Mouse (Mus musculus) kidney, postnatal 0 days (tissue): ENCODE results near the gene Tmem171. TPM values are rescaled to one million over a fixed set of nuclear protein-coding genes. Genes with fewer than 3 reads are reported as not detected.

ENCODE experiments used
- ATAC-seq: fragments of 200-750 bp; cut with Nextera tagmentation; replicated peaks from 2 replicates; pipeline ENCODE4 v1.8.0; 2017; ENCODE audit warnings: low read depth, moderate number of reproducible peaks, moderate TSS enrichment, moderate library complexity; ENCODE audit not compliant: low FRiP score
- DNase-seq: peaks from one replicate; pipeline ENCODE4 v3.0.0-alpha.2; 2016; ENCODE audit warnings: low spot score
- H3K27ac ChIP-seq: fragments of 300-500 bp; sonication (generic); 2 replicates; pipeline ENCODE4 v1.5.1; 2014; ENCODE audit warnings: mild to moderate bottlenecking
- H3K27me3 ChIP-seq: fragments of 300-500 bp; sonication (generic); 2 replicates; pipeline ENCODE4 v1.6.1; 2014; ENCODE audit warnings: low read length, mixed read lengths; ENCODE audit not compliant: insufficient read depth
- H3K36me3 ChIP-seq: fragments of 300-500 bp; sonication (generic); 2 replicates; pipeline ENCODE4 v1.6.1; 2014; ENCODE audit warnings: low read length, mixed read lengths; ENCODE audit not compliant: insufficient read depth
- H3K4me1 ChIP-seq: fragments of 300-500 bp; sonication (generic); replicated peaks from 2 replicates; pipeline ENCODE4 v1.6.1; 2014; ENCODE audit warnings: antibody characterized with exemption, low read length, mixed read lengths; ENCODE audit not compliant: insufficient read depth
- H3K4me2 ChIP-seq: fragments of 300-500 bp; sonication (generic); 2 replicates; pipeline ENCODE4 v1.6.1; 2014; ENCODE audit warnings: mild to moderate bottlenecking, low read length, moderate library complexity, mixed read lengths
- H3K4me3 ChIP-seq: fragments of 300-500 bp; sonication (generic); replicated peaks from 2 replicates; pipeline ENCODE4 v1.5.1; 2014; ENCODE audit warnings: low read depth, low read length
- H3K9ac ChIP-seq: fragments of 300-500 bp; sonication (generic); 2 replicates; pipeline ENCODE4 v1.6.1; 2014; ENCODE audit warnings: low read depth, low read length
- H3K9me3 ChIP-seq: fragments of 300-500 bp; sonication (generic); replicated peaks from 2 replicates; pipeline ENCODE4 v1.6.1; 2016; ENCODE audit warnings: low read length, inconsistent platforms, mixed read lengths
- CTCF ChIP-seq: IDR thresholded peaks from 2 replicates; pipeline ENCODE4 v1.5.1; 2016; ENCODE audit warnings: antibody characterized with exemption, low read depth, mild to moderate bottlenecking, moderate library complexity
- WGBS: fragments of 180-500 bp; shearing (Covaris S2); extraction: QIAGEN DNeasy Blood & Tissue Kit; methylation state at CpG from one replicate; pipeline ENCODE4 v1.1.7; 2014; 5-methylcytosine and 5-hydroxymethylcytosine counted together
- polyA plus RNA-seq: library from polyadenylated mRNA; unstranded; fragments of >200 nt; fragmentation: Nextera tagmentation; extraction: Ambion mirVana; gene quantifications from 2 replicates; pipeline ENCODE4 v1.2.1, GENCODE M21; 2015

Tmem171 gene
- polyA plus RNA-seq, 1 experiment from 2014 or later = 24.6 TPM

- no peak overlapping the region for H3K4me3 ChIP-seq
- WGBS = 21% methylated on average over 5 of the region's 5 CpGs
- H3K36me3 ChIP-seq = no peaks in the 10 kb centered on the region
- TF ChIP-seq CTCF = no peak
- no peak overlapping the region for H3K4me2 ChIP-seq
- ATAC-seq (peak; percentile 48), DNase-seq (peak; percentile 55)
- H3K4me1 ChIP-seq = no peaks in the 10 kb centered on the region
- no peaks in the 10 kb centered on the region for H3K9me3 ChIP-seq
- H3K9ac ChIP-seq = no peak overlapping the region
- H3K27me3 ChIP-seq = no peaks in the 10 kb centered on the region
- peak overlapping the region; percentile 75; the same call in 1 of the 2 replicates for H3K27ac ChIP-seq
Measured at GRCm38 (mm10) chr13:98638507-98639166, 56.0 kb downstream of the Tmem171 start.

- Histone ChIP-seq H3K9ac (no peak within 1 kb of the TSS; the same call in 1 of the 2 replicates), H3K27me3 (no peaks in the 10 kb centered on the region), H3K4me1 (no peaks in the 10 kb centered on the region), H3K4me2 (peak within 1 kb of the TSS; percentile 28), H3K4me3 (peak within 1 kb of the TSS; percentile 21), H3K36me3 (no peaks in the 10 kb centered on the region), H3K9me3 (no peaks in the 10 kb centered on the region), H3K27ac (peak within 1 kb of the TSS; percentile 75)
- TF ChIP-seq CTCF = no peak
- WGBS = 78% methylated on average over 12 of the region's 12 CpGs
- peak; percentile 67; the same call in 1 of the 2 replicates for ATAC-seq
- DNase-seq = peak; percentile 10
Measured at GRCm38 (mm10) chr13:98637145-98637544, 57.5 kb downstream of the Tmem171 start, which contains the start of gene Tmem174. Gene Tmem174 (minus strand): TSS chr13:98637410.

- Histone ChIP-seq H3K9me3 (no peaks in the 10 kb centered on the region), H3K36me3 (no peaks in the 10 kb centered on the region), H3K27ac (peak overlapping the region; percentile 75), H3K9ac (no peak overlapping the region; the same call in 1 of the 2 replicates), H3K27me3 (no peaks in the 10 kb centered on the region), H3K4me3 (peak overlapping the region; percentile 21), H3K4me2 (peak overlapping the region; percentile 28; the same call in 1 of the 2 replicates), H3K4me1 (no peaks in the 10 kb centered on the region)
- 0 out of 2 replicates have a peak, but pooled peaks have one; percentile 9 for TF ChIP-seq CTCF
- ATAC-seq = no peak
- DNase-seq = no peak
- 61% methylated on average over 18 of the region's 18 CpGs for WGBS
Measured at GRCm38 (mm10) chr13:98636571-98636970, 58.1 kb downstream of the Tmem171 start.

Other genes starting within 250 kb of the Tmem171 start
- 1.8 and 2.1 TPM in 2 replicates for gene Gm10320, start 202.8 kb downstream of the Tmem171 start, polyA plus RNA-seq
- 102 and 105 TPM in 2 replicates for gene Tmem174, start 57.4 kb downstream of the Tmem171 start, polyA plus RNA-seq
- gene Fcho2, start 120.6 kb upstream of the Tmem171 start, polyA plus RNA-seq = 33.0 and 33.5 TPM in 2 replicates
- gene Tnpo1, start 231.6 kb upstream of the Tmem171 start, polyA plus RNA-seq = 37.8 and 39.0 TPM in 2 replicates